Mouse (Mus musculus): ENCODE data around the gene Polr3gl.

DNA sequence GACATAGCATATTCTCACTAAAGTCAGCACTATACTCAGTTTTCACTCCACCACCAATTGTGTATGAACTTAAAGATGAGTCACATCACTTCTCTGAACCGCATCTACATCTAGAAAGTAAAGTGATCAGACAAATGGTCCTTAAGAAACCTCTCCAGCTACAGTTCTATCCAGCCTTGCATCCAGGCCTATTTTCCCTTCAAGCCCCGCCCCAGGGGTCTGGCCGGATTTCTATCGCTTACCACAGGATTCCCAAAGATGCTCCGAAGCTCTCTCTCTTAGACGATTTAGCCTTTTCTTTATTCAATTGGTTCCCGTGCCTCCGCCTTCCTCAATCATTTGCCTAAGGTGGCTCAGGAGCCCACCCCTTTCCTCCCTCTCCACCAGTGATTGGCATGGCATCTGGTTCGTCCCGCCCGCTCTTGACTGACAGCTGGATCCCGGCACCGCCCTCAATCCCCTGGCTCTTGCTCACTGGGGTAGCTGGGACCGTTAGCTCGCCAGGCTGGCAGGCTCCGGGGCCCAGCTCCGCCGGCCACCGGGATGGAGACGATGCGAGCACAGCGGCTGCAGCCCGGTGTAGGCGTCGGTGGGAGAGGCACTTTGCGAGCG, 6.8 kb upstream of the Polr3gl start, which contains the start of gene Lix1l:
- TF ChIP-seq CTCF (IDR thresholded peaks at IDR 0.05; ENCODE audit: control insufficient read depth, insufficient read depth, insufficient replicate concordance, low read depth, low read length) (no peak), POLR2A (IDR thresholded peaks at IDR 0.05; ENCODE audit: control insufficient read depth, low read depth, low read length) (peak; percentile 60)

All from testis, adult 2 months (tissue).